Mouse (Mus musculus): ENCODE measurements around the gene Hus1. TPM values are rescaled to one million over a fixed set of nuclear protein-coding genes. Genes with fewer than 3 reads are reported as not detected.
A peak's percentile ranks its signal among the peaks of the same experiment; 100 is the strongest.

The Hus1 gene
- polyA plus RNA-seq, 1 experiment from 2014 or later: 19.0 TPM

DNA sequence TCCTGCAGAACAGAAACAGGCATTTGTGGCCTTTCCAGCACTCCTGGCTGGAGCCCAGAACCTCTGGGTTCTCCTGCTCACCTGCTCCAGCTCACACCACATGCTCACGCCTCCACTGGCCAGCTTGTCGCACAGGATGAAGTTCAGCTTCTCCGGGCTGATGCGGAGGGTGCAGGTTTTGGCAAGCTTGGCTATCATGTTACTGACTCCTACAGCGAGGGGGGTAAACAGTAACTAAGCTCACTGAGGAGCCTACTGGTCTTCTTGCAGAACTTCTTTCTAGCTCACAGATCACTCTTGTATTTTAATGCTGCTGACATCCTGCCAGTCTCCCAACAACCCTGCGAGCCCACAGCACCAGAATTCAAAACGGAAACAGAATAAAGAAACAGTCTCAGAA, 575 bp downstream of the Hus1 start:
- peak overlapping the region; percentile 76 for H3K9ac ChIP-seq (ENCODE audit: low read depth, low read length)
- WGBS: under 1% methylated on average over 7 of the region's 7 CpGs
- peak overlapping the region; percentile 75 for H3K4me2 ChIP-seq (replicated peaks; ENCODE audit: low read depth, low read length)
- H3K4me3 ChIP-seq (ENCODE audit: low read depth, low read length): peak overlapping the region; percentile 64
- H3K27ac ChIP-seq (ENCODE audit: low read depth, low read length): peak overlapping the region; percentile 76
- ATAC-seq (ENCODE audit: low FRiP score) (peak; percentile 73), DNase-seq (ENCODE audit: low spot score) (no peak)
- no peaks in the 10 kb centered on the region for H3K4me1 ChIP-seq (replicated peaks; ENCODE audit: control insufficient read depth, insufficient read depth, low read length)
- H3K27me3 ChIP-seq (ENCODE audit: control insufficient read depth, insufficient read depth, low read length): no peaks in the 10 kb centered on the region
- no peaks in the 10 kb centered on the region for H3K9me3 ChIP-seq (ENCODE audit: control insufficient read depth, low read length)
- no peaks in the 10 kb centered on the region for H3K36me3 ChIP-seq (ENCODE audit: control insufficient read depth, insufficient read depth, low read length)

- Histone ChIP-seq H3K9ac (ENCODE audit: low read depth, low read length) (no peak overlapping the region), H3K27me3 (ENCODE audit: control insufficient read depth, insufficient read depth, low read length) (no peaks in the 10 kb centered on the region), H3K4me2 (replicated peaks; ENCODE audit: low read depth, low read length) (no peak overlapping the region), H3K4me3 (ENCODE audit: low read depth, low read length) (no peak overlapping the region), H3K36me3 (ENCODE audit: control insufficient read depth, insufficient read depth, low read length) (0 out of 2 replicates have a peak, but pooled peaks cover 3% of the 10 kb centered on the region), H3K9me3 (ENCODE audit: control insufficient read depth, low read length) (no peaks in the 10 kb centered on the region), H3K4me1 (replicated peaks; ENCODE audit: control insufficient read depth, insufficient read depth, low read length) (no peaks in the 10 kb centered on the region), H3K27ac (ENCODE audit: low read depth, low read length) (no peak overlapping the region)
- no peak for ATAC-seq (ENCODE audit: low FRiP score)
- DNase-seq (ENCODE audit: low spot score): no peak
- whole genome bisulfite sequencing: 95% methylated on average over 5 of the region's 5 CpGs
Measured at GRCm38 (mm10) chr11:9008761-9009160, 2.2 kb downstream of the Hus1 start.

DNA sequence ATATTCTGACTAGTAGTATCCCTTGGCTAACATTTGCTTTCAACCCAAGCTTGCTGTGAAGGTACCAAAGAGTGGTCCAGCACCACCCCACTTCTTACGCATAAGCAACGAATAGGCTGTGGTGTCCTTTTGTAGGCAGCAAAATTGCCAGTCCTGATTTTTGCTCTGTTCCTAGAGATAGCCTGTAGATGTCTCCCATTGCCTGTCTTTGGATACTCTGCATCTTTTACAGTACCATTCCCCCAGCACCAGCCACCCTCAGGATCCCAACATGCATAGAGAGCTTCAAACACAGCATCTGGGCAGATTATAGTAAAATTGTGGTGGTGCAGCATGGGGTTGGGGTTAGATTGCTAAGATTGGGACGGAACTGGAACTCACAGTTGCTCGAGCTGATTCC, 22.9 kb downstream of the Hus1 start:
- Histone ChIP-seq H3K36me3 (ENCODE audit: control insufficient read depth, insufficient read depth, low read length) (no peaks in the 10 kb centered on the region), H3K4me3 (ENCODE audit: low read depth, low read length) (no peak overlapping the region), H3K4me1 (replicated peaks; ENCODE audit: control insufficient read depth, insufficient read depth, low read length) (no peaks in the 10 kb centered on the region), H3K9ac (ENCODE audit: low read depth, low read length) (no peak overlapping the region), H3K27me3 (ENCODE audit: control insufficient read depth, insufficient read depth, low read length) (no peaks in the 10 kb centered on the region; the same call in 1 of the 2 replicates), H3K9me3 (ENCODE audit: control insufficient read depth, low read length) (no peaks in the 10 kb centered on the region), H3K4me2 (replicated peaks; ENCODE audit: low read depth, low read length) (no peak overlapping the region), H3K27ac (ENCODE audit: low read depth, low read length) (no peak overlapping the region)
- ATAC-seq (ENCODE audit: low FRiP score): no peak
- DNase-seq (ENCODE audit: low spot score): no peak
- WGBS: 66% methylated on average over 4 of the region's 4 CpGs

DNA sequence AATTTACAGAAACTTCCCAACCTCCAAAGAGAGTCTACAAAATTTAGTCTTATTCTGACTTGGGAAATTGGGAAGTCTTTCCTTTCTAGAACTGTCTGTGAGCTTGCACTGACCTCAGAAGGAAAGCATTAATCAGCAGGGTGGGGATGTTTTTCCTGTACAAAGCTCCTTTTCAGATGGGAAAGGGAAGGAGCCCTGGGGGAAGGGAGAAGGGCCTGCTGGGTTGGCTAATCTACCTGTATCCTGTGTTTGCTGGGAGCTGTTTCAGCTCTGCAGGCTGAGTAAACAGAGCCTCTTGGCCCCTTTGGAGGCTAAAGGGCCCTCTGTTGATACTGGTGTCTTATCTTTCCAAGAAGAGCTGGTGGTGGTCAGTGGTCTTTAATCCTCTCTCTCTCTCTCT, 24.9 kb downstream of the Hus1 start:
- Histone ChIP-seq H3K27me3 (ENCODE audit: control insufficient read depth, insufficient read depth, low read length) (no peaks in the 10 kb centered on the region; the same call in 1 of the 2 replicates), H3K27ac (ENCODE audit: low read depth, low read length) (no peak overlapping the region), H3K36me3 (ENCODE audit: control insufficient read depth, insufficient read depth, low read length) (no peaks in the 10 kb centered on the region), H3K4me3 (ENCODE audit: low read depth, low read length) (no peak overlapping the region), H3K4me2 (replicated peaks; ENCODE audit: low read depth, low read length) (no peak overlapping the region), H3K4me1 (replicated peaks; ENCODE audit: control insufficient read depth, insufficient read depth, low read length) (no peaks in the 10 kb centered on the region), H3K9ac (ENCODE audit: low read depth, low read length) (no peak overlapping the region), H3K9me3 (ENCODE audit: control insufficient read depth, low read length) (no peaks in the 10 kb centered on the region)
- no peak for ATAC-seq (ENCODE audit: low FRiP score)
- no peak for DNase-seq (ENCODE audit: low spot score)

DNA sequence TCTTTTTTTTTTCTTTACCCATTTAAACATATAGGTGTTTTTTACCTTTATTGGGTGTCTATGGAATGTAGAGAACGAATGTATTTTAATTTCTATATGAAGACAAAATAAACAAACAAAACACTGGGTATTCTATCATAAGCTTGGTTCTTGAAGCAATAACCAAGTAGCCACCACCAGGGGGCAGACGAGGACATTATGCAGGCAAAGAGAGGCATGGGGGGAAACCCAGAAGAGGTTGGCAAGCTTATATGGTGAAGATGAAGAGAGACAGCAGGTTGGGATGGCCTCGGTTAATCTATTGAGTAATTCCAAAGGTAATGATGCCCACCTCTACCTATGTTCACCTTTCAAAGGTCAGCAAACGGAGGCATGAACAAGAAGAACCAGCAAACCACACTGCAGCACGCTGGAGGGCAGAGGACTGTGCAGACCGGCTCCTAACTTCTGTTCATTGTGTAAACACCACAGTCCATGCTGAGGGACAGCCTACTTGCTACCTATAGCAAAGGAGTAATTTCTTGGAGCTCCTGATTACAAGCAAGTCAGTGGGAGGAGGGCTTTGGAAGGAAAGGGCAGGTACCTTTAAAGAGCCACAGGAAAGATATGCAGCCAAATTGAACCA, 27.6 kb downstream of the Hus1 start:
- no peak overlapping the region for H3K4me3 ChIP-seq (ENCODE audit: low read depth, low read length)
- no peak overlapping the region for H3K9ac ChIP-seq (ENCODE audit: low read depth, low read length)
- 39% methylated on average over 6 of the region's 6 CpGs for WGBS
- H3K4me2 ChIP-seq (replicated peaks; ENCODE audit: low read depth, low read length): no peak overlapping the region
- DNase-seq (ENCODE audit: low spot score) (peak; percentile 86), ATAC-seq (ENCODE audit: low FRiP score) (peak; percentile 45; the same call in 1 of the 2 replicates)
- H3K27ac ChIP-seq (ENCODE audit: low read depth, low read length): no peak overlapping the region
- H3K27me3 ChIP-seq (ENCODE audit: control insufficient read depth, insufficient read depth, low read length): no peaks in the 10 kb centered on the region; the same call in 1 of the 2 replicates
- H3K36me3 ChIP-seq (ENCODE audit: control insufficient read depth, insufficient read depth, low read length): no peaks in the 10 kb centered on the region
- no peaks in the 10 kb centered on the region for H3K9me3 ChIP-seq (ENCODE audit: control insufficient read depth, low read length)
- H3K4me1 ChIP-seq (replicated peaks; ENCODE audit: control insufficient read depth, insufficient read depth, low read length): no peaks in the 10 kb centered on the region

GRCm38 (mm10) chr11:8978154-8978553, 32.8 kb downstream of the Hus1 start:
- no peaks in the 10 kb centered on the region for H3K4me1 ChIP-seq (replicated peaks; ENCODE audit: control insufficient read depth, insufficient read depth, low read length)
- no peak overlapping the region for H3K4me2 ChIP-seq (replicated peaks; ENCODE audit: low read depth, low read length)
- no peaks in the 10 kb centered on the region for H3K27me3 ChIP-seq (ENCODE audit: control insufficient read depth, insufficient read depth, low read length)
- ATAC-seq (ENCODE audit: low FRiP score): no peak
- no peak overlapping the region for H3K4me3 ChIP-seq (ENCODE audit: low read depth, low read length)
- H3K27ac ChIP-seq (ENCODE audit: low read depth, low read length): no peak overlapping the region
- no peak for DNase-seq (ENCODE audit: low spot score)
- H3K9me3 ChIP-seq (ENCODE audit: control insufficient read depth, low read length): no peaks in the 10 kb centered on the region
- H3K9ac ChIP-seq (ENCODE audit: low read depth, low read length): no peak overlapping the region
- WGBS: 94% methylated on average over 4 of the region's 4 CpGs
- H3K36me3 ChIP-seq (ENCODE audit: control insufficient read depth, insufficient read depth, low read length): no peaks in the 10 kb centered on the region

DNA sequence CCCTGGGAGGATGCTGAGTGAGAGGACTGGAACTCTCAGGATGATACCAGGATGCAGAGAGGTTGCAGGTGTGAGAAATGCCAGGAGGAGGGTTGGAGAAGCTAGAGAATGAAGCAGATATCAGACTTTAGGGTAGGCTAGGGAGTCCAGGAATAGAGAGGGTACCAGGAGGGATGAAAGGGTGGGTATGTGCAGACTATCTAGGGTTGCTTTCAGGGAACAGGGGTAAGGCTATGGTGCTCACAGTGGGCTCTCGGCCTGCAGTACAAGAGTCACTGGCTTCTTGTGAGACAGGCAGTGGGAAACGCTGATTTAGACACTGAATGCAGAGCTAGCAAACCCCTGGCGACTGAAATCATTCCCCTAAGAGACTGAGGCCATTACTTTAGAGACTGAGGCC, 37.8 kb downstream of the Hus1 start, which contains the start of gene Pkd1l1:
Gene Pkd1l1 (minus strand): TSS at position 101 of the 400 bp plus-strand sequence.
- no peak within 1 kb of the TSS for H3K9ac ChIP-seq (ENCODE audit: low read depth, low read length)
- 70% methylated on average over 3 of the region's 3 CpGs for WGBS
- H3K27me3 ChIP-seq (ENCODE audit: control insufficient read depth, insufficient read depth, low read length): no peaks in the 10 kb centered on the region
- H3K36me3 ChIP-seq (ENCODE audit: control insufficient read depth, insufficient read depth, low read length): no peaks in the 10 kb centered on the region
- ATAC-seq (ENCODE audit: low FRiP score) (no peak), DNase-seq (ENCODE audit: low spot score) (no peak)
- H3K4me3 ChIP-seq (ENCODE audit: low read depth, low read length): no peak within 1 kb of the TSS
- H3K27ac ChIP-seq (ENCODE audit: low read depth, low read length): no peak within 1 kb of the TSS
- H3K4me1 ChIP-seq (replicated peaks; ENCODE audit: control insufficient read depth, insufficient read depth, low read length): no peaks in the 10 kb centered on the region
- no peak within 1 kb of the TSS for H3K4me2 ChIP-seq (replicated peaks; ENCODE audit: low read depth, low read length)
- no peaks in the 10 kb centered on the region for H3K9me3 ChIP-seq (ENCODE audit: control insufficient read depth, low read length)

DNA sequence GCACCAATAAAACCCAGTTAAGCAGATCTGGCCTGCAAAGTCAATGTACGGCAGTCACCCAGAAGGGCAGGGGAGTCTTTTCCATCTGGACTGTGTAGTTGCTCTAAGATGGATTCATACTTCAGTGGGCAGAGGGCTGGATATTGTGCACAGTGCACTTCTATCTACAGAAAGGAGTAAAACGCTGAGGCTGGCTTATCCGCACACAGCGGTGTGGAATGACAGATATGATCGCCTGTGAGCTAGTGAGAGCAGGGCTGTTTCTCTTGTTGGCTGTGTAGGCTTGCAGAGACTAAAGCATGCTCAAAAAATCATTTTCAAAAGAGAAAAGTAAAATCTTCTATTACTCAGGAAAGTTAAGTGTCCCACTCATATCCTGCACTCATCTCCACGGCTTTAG, 38.9 kb downstream of the Hus1 start:
- ATAC-seq (ENCODE audit: low FRiP score) (no peak), DNase-seq (ENCODE audit: low spot score) (no peak)
- Histone ChIP-seq H3K4me3 (ENCODE audit: low read depth, low read length) (no peak overlapping the region), H3K9ac (ENCODE audit: low read depth, low read length) (no peak overlapping the region), H3K27ac (ENCODE audit: low read depth, low read length) (no peak overlapping the region), H3K27me3 (ENCODE audit: control insufficient read depth, insufficient read depth, low read length) (no peaks in the 10 kb centered on the region), H3K4me2 (replicated peaks; ENCODE audit: low read depth, low read length) (no peak overlapping the region), H3K36me3 (ENCODE audit: control insufficient read depth, insufficient read depth, low read length) (no peaks in the 10 kb centered on the region), H3K4me1 (replicated peaks; ENCODE audit: control insufficient read depth, insufficient read depth, low read length) (no peaks in the 10 kb centered on the region), H3K9me3 (ENCODE audit: control insufficient read depth, low read length) (no peaks in the 10 kb centered on the region)
- WGBS: 89% methylated on average over 6 of the region's 6 CpGs

DNA sequence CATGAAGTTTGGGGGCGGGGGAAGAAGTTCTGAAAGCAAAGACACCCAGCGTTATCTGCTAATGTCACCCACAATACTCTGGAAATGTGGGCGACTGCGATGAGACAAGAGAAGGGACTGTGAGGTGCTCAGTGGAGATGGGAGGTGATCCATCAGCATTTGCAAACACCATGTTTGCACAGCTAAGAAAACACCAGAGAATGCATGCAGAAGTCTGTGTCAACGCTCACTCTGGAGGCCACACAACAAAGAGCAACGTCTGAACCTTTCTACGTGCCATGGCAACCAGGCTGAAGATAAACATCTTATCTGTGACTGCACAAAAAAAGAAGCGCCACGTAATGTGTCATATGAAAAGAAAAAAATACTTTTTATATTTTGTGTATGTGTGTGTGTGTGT, 40.5 kb downstream of the Hus1 start:
- H3K27me3 ChIP-seq (ENCODE audit: control insufficient read depth, insufficient read depth, low read length): no peaks in the 10 kb centered on the region
- no peaks in the 10 kb centered on the region for H3K9me3 ChIP-seq (ENCODE audit: control insufficient read depth, low read length)
- DNase-seq (ENCODE audit: low spot score) (no peak), ATAC-seq (ENCODE audit: low FRiP score) (no peak)
- H3K36me3 ChIP-seq (ENCODE audit: control insufficient read depth, insufficient read depth, low read length): no peaks in the 10 kb centered on the region
- no peaks in the 10 kb centered on the region for H3K4me1 ChIP-seq (replicated peaks; ENCODE audit: control insufficient read depth, insufficient read depth, low read length)
- H3K9ac ChIP-seq (ENCODE audit: low read depth, low read length): no peak overlapping the region
- no peak overlapping the region for H3K4me2 ChIP-seq (replicated peaks; ENCODE audit: low read depth, low read length)
- no peak overlapping the region for H3K4me3 ChIP-seq (ENCODE audit: low read depth, low read length)
- no peak overlapping the region for H3K27ac ChIP-seq (ENCODE audit: low read depth, low read length)
- 70% methylated on average over 9 of the region's 9 CpGs for WGBS
